Mouse (Mus musculus) liver, adult 2 months (tissue): ENCODE data around the gene G430095P16Rik.

ENCODE experiments used
- CTCF ChIP-seq: fragments of 200-500 bp; IDR thresholded peaks from 2 replicates; pipeline ENCODE4 v1.5.1; 2011; ENCODE audit warnings: low read depth, low read length, control low read depth
- POLR2A ChIP-seq: fragments of 200-500 bp; IDR thresholded peaks from 2 replicates; pipeline ENCODE4 v1.6.1; 2011; ENCODE audit warnings: low read length, control low read depth; ENCODE audit not compliant: insufficient read depth; ENCODE audit errors: extremely low read depth

- TF ChIP-seq POLR2A (no peak), CTCF (no peak)
Observed at GRCm38 (mm10) chr8:84723571-84723900, 729 bp downstream of the G430095P16Rik start.
